Mouse (Mus musculus): Measurements from ENCODE around the gene BC025920. TPM values are rescaled to one million over a fixed set of nuclear protein-coding genes. Genes with fewer than 3 reads are reported as not detected.

BC025920 gene
- 1 to 10 TPM in 1 of 2 experiments, under 1 TPM in 1; 0.85 to 1.0 TPM for total RNA-seq (2023)

DNA sequence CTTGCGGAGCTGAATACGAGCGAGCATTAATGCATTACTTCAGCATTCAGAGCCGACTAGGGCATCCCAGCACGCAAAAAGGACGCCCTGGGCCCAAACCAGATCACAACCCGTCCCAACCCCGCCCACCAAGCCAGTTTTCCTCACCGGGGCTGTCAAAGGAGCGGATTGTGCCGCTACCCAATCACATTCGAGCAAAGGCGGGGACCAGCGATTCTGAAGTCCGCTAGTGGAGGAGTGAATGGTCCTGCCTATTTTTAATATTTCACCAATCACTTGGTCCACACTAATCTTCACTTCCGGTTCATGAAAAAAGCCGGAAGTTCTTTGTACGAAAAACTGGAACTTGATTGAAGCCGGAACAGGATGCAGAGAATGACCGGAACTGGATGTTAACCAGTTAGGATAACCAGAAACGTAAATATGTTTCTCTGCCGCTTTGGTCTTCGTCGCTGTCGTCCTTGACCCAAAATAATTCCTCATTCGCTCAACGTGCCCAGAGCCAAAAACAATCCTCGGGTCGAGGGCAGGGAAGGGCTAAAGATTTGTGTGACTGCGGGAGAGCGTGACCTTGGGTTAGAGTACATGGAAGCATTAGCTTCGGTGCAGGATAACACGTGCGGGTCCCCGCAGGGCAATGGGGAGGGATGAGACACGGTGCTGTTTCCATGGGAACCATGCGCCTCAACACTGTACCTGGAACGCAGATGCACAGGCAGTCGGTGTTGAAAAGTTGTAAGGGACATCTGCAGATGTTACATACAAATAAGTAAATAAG, at the start of gene BC025920:
TSS of gene BC025920 (plus strand) at position 297 of the 778 bp plus-strand sequence.

DNA sequence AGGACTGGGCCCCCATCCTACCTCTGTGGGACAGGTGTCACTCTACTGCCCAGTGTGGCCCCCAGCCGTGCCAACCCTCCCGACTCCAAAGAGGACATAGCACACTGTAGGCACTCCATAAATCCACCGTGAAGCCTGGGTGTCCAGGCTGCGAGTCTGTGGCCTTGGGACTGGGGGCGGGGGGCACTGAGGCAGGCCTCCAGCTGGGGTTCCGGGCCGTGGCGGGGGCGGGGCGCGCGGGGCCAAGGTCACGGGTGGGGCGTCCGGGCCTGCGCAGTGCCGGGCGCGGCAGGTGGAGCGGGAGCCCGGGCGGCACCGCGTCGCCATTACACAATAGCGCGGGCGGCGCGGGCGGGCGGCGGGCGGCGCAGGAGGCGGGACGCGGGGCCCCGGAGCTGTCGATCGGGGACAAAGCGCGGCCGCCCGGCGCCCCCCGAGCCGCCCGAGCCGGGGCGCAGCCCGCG, 46.9 kb upstream of the BC025920 start, which contains the start of gene Aes:
TSS of gene Aes (plus strand) at position 326 of the 464 bp plus-strand sequence.

DNA sequence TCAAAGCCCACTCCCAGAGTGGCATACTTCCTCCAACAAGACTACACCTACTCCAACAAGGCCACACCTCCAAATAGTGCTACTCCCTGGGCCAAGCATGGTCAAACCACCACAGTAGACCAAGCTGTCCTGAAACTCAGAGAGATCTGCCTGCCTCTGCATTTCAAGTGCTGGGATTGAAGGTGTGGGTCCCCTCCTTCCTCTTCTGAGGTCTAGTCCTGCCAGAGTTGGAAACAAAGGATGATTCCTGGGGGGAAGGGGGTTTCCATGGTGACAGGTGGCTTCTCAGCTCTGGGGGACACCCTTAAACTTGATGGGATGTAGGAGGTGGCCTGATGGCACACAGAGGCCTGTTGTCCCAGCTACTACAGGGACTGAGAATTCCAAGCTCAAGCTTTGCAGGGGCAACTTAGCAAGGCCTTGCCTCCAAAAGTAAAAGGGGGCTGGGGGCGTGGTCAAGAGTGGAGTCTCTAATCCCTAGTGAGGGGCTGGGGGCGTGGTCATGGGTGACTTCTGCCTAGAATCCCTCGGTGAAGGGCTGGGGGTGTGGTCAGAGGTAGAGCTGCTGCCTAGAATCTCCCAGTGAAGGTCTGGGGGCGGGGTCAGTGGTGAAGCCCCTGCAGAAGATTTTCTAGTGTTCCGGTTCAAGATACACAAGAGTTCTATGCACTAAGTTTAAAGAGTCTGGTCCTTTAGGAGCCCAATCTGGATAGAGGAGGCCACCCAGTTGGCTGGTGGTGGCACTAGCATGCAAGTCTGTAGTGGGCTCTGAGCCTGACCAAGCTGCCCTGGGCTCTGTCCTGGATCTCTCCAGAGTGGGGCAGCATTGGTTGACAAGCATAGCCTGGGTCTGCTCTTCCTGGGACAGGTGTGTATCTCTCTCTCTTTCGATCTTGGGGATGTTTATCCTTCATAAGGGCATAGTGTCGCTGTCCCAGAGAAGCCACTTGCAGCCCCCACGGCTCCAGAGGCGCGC, 31.7 kb upstream of the BC025920 start, which contains the start of gene Tle2:
TSS of gene Tle2 (plus strand) at position 481 of the 976 bp plus-strand sequence.

DNA sequence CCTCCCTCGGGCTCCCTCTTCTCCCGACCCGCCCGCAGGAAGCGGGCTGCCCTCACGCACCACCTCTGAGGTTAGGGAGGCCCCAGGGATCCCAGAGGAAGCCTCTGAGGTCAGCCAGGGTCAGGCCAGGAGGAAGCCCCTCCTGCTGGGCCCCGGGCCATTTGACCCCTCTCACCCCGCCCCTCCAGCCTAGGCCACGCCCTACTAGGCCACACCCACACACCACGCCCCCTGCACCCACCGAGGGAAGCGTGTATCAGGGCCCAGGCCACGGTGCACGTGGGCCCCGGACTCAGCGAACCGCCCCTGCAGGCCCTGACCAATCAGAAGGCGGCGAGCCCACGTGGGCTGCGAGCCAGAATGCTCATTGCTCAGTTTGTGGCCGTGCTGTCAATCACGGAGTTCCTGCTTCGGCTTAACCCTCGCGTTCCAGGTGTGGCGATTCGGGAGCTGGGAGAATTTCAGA, 5.3 kb upstream of the BC025920 start, which contains the start of gene Tle6:
TSS of gene Tle6 (minus strand) at position 336 of the 466 bp plus-strand sequence.

DNA sequence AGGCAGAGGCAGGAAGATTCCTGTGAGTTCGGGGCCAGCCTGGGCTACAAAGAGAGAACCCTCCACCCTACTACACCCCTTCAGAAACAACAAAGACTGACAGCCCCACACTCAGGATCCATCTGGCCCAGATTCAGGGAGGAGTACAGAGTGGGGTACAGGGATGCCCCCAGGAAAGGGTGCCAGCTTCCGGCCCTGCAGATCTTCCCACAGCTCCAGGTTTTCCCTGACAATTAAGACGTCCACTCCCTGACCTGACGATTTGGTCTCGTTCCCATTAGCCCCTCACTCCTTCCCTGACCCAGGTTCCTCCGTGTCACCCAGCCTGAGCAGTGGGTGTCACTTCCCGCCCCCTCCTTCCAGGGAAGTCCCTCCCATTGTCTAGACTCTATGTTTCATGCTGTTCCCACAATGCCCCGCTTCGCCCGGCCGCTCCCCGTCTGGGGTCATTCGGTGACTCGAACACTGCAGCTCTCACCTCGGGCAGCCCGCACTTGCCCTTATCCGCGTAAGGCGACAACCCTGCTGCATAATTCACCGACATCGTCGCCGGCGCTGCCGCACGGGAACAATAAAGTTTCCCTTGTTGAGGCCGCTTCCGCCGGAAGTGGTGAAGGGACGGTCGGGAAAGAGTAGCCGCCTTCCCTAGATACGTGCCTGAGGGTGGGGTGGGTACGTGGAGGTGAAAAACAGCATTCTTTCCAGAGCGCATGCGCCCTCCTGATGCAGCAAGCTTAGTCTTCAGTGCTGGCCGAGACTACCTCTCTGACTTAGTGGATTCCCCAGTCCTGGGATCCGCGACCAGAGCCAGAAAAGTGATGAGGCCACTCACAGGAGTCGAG, 21.1 kb downstream of the BC025920 start, which contains the start of gene Sirt6:
TSS of gene Sirt6 (minus strand) at position 804 of the 842 bp plus-strand sequence.

DNA sequence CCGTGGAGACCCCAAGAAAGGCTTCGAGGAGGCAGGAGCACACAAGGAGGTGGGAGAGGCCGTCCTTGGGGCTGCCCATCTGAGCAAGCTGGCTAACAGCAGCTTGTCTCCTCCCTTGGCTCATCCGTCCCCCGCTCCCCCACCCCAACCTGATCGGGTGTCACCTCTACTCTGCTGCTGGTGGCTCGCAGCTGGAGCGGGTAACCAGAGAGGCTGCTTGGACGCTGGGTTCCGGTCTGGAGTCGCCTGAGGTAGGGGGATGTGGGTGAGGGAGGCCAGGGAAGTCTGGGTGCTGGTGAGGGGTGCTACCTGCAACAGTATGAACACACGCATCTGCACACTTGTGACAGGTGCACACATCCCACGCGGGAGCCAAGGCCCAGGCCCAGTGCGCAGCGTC, 22.3 kb downstream of the BC025920 start, which contains the start of gene Ankrd24:
TSS of gene Ankrd24 (plus strand) at position 151 of the 400 bp plus-strand sequence.

DNA sequence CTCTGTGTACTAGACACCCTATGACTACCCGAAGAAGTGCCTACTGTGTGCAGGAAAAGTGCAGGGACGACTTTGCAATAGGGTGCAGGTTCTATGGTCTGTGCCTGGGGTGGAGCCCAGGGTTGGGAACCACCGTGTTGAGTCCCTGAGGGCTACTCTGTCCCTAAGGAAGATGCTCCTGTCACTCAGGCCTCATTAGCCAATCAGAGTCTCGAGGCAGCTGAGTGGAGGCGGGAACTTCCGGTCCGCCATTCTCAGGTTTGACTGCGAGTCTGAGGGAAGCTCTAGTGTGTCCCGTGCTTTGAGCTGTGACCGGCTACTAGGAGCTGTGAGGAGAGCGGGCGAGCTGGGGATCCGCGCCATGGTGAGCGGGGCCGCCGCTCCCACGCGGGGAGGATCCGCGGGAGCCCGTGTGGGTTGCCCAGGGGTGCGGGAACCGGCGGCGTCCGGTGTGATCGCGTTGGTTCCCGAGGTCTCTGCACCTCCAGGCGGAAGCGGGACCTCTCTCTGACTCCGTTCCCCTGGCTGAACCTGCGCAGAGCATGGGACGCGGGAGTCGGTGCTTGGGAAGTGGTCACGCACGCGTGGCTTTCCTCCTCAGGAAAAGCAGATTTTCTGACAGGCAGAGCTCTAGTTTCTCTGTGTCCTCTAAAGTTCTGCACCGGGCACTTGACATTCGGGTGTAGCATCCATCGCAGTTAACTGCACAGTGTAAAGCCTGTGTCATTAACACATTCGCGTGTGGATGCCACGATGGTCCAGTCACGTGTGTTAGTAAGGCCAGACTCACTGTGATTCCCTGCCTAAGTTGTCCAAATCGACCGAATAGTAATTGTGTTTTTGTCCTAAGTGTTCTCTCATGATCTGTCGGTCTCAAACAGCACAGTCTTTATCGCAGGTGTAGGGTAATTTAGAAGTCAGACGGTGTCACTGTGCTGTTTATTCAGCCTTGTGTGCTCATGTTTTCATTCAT, 43.0 kb downstream of the BC025920 start, which contains the start of gene Gm10778:
TSS of gene Gm10778 (plus strand) at position 257 of the 973 bp plus-strand sequence.

Other genes starting within 250 kb of the BC025920 start
- 10 to 100 TPM; 38.4 to 44.6 TPM for gene Mfsd12, start 248.8 kb upstream of the BC025920 start, total RNA-seq (2023)
- 1 to 10 TPM; 3.5 to 3.7 TPM for gene 4930404N11Rik, start 240.5 kb upstream of the BC025920 start, total RNA-seq (2023)
- 10 to 100 TPM; 33.5 to 38.0 TPM for gene Fzr1, start 227.8 kb upstream of the BC025920 start, total RNA-seq (2023)
- gene Dohh, start 221.8 kb upstream of the BC025920 start, total RNA-seq (2023), result 10 to 100 TPM; 31.3 to 35.2 TPM
- gene Gm48551, start 221.8 kb upstream of the BC025920 start, total RNA-seq (2023), result 1 to 10 TPM in 1 of 2 experiments, under 1 TPM in 1; 0.97 to 1.3 TPM
- 1 to 10 TPM; 2.3 to 3.7 TPM for gene Gm48552, start 217.3 kb upstream of the BC025920 start, total RNA-seq (2023)
- gene Smim24, start 213.2 kb upstream of the BC025920 start, total RNA-seq (2023), result 10 to 100 TPM; 11.9 to 12.5 TPM
- 10 to 100 TPM; 71.7 to 75.6 TPM for gene Nfic, start 150.6 kb upstream of the BC025920 start, total RNA-seq (2023)
- not detected for gene Celf5, start 123.6 kb upstream of the BC025920 start, total RNA-seq (2023)
- 100 to 1,000 TPM; 108 to 128 TPM for gene Ncln, start 109.9 kb upstream of the BC025920 start, total RNA-seq (2023)
- gene S1pr4, start 106.1 kb upstream of the BC025920 start, total RNA-seq (2023), result 10 to 100 TPM; 13.4 to 15.1 TPM
- 10 to 100 TPM; 20.9 to 21.4 TPM for gene Gna15, start 82.0 kb upstream of the BC025920 start, total RNA-seq (2023)
- gene Gna11, start 61.1 kb upstream of the BC025920 start, total RNA-seq (2023), result 10 to 100 TPM; 12.5 to 13.8 TPM
- gene Aes, start 46.8 kb upstream of the BC025920 start, total RNA-seq (2023), result 100 to 1,000 TPM; 239 to 246 TPM
- 1 to 10 TPM; 3.4 to 4.2 TPM for gene Tle2, start 31.7 kb upstream of the BC025920 start, total RNA-seq (2023)
- gene Tle6, start 5.2 kb upstream of the BC025920 start, total RNA-seq (2023), result 1 to 10 TPM; 1.2 to 3.4 TPM
- 10 to 100 TPM; 13.4 to 14.7 TPM for gene Sirt6, start 21.5 kb downstream of the BC025920 start, total RNA-seq (2023)
- gene Ankrd24, start 22.3 kb downstream of the BC025920 start, total RNA-seq (2023), result 1 to 10 TPM; 2.9 to 4.5 TPM
- 1 to 10 TPM; 1.1 TPM for gene Gm10778, start 42.8 kb downstream of the BC025920 start, total RNA-seq (2023)
- gene Zfp433, start 98.6 kb downstream of the BC025920 start, total RNA-seq (2023), result 1 to 10 TPM; 2.3 to 4.6 TPM
- 1 to 10 TPM; 1.2 to 1.7 TPM for gene Gm3055, start 164.9 kb downstream of the BC025920 start, total RNA-seq (2023)
- gene Gm4767, start 205.9 kb downstream of the BC025920 start, total RNA-seq (2023), result 1 to 10 TPM in 1 of 2 experiments, under 1 TPM in 1; 0.73 to 1.5 TPM